Mouse (Mus musculus) testis, adult 2 months (tissue): Measurements from ENCODE around the gene Armh1. TPM values are rescaled to one million over a fixed set of nuclear protein-coding genes. Genes with fewer than 3 reads are reported as not detected.

Experiments used
- H3K27ac ChIP-seq: fragments of 200-500 bp; 2 replicates; pipeline ENCODE4 v1.5.1; 2012; ENCODE audit warnings: low read depth, low read length; ENCODE audit not compliant: control insufficient read depth, insufficient read depth
- H3K27me3 ChIP-seq: fragments of 200-500 bp; 2 replicates; pipeline ENCODE4 v1.6.1; 2012; ENCODE audit warnings: mild to moderate bottlenecking, low read length, moderate library complexity; ENCODE audit not compliant: control insufficient read depth, insufficient read depth
- H3K36me3 ChIP-seq: fragments of 200-500 bp; 2 replicates; pipeline ENCODE4 v1.6.1; 2012; ENCODE audit warnings: mild to moderate bottlenecking, low read length; ENCODE audit not compliant: control insufficient read depth, insufficient read depth
- H3K4me1 ChIP-seq: fragments of 200-500 bp; 2 replicates; pipeline ENCODE4 v1.6.1; 2012; ENCODE audit warnings: low read length; ENCODE audit not compliant: control insufficient read depth, insufficient read depth
- H3K4me3 ChIP-seq: fragments of 200-500 bp; 2 replicates; pipeline ENCODE4 v1.5.1; 2012; ENCODE audit warnings: low read depth, mild to moderate bottlenecking, low read length, moderate library complexity, mixed read lengths; ENCODE audit not compliant: control insufficient read depth
- CTCF ChIP-seq: fragments of 200-500 bp; IDR thresholded peaks from 2 replicates; pipeline ENCODE4 v1.5.1; 2012; ENCODE audit warnings: low read depth, mild to moderate bottlenecking, inconsistent platforms, low read length, moderate library complexity; ENCODE audit not compliant: control insufficient read depth, insufficient read depth, insufficient replicate concordance
- POLR2A ChIP-seq: fragments of 200-500 bp; IDR thresholded peaks from 2 replicates; pipeline ENCODE4 v1.6.1; 2012; ENCODE audit warnings: low read depth, mild to moderate bottlenecking, inconsistent platforms, low read length, moderate library complexity; ENCODE audit not compliant: control insufficient read depth
- polyA plus RNA-seq: library from polyadenylated mRNA; depleted of rRNA; stranded (reverse); fragments of >200 nt; gene quantifications from 2 replicates; pipeline ENCODE4 v1.2.3, GENCODE M21; 2012; rRNA removed

The Armh1 gene
- polyA plus RNA-seq, 1 experiment = 154 TPM

GRCm38 (mm10) chr4:117181863-117182758 lies 69.8 kb downstream of the Armh1 start, which contains the start of gene Kif2c:
TSS of gene Kif2c (minus strand) at chr4:117182639.
- Histone ChIP-seq H3K36me3 (peaks cover 3% of the 10 kb centered on the region), H3K4me1 (no peaks in the 10 kb centered on the region), H3K27ac (peak within 1 kb of the TSS; percentile 97), H3K4me3 (peak within 1 kb of the TSS; percentile 99), H3K27me3 (no peaks in the 10 kb centered on the region)
- TF ChIP-seq CTCF = no peak
- TF ChIP-seq POLR2A = peak; percentile 38; the same call in 1 of the 2 replicates

GRCm38 (mm10) chr4:117169936-117170335 lies 82.0 kb downstream of the Armh1 start:
- Histone ChIP-seq H3K4me3 (no peak overlapping the region), H3K4me1 (no peaks in the 10 kb centered on the region), H3K27ac (no peak overlapping the region), H3K36me3 (peaks cover 2% of the 10 kb centered on the region; the same call in 1 of the 2 replicates), H3K27me3 (no peaks in the 10 kb centered on the region)
- TF ChIP-seq CTCF = no peak
- no peak for TF ChIP-seq POLR2A

Other genes starting within 250 kb of the Armh1 start
- 5.4 and 6.3 TPM in 2 replicates for gene Eif2b3, start 232.7 kb downstream of the Armh1 start, polyA plus RNA-seq
- gene Ptch2, start 156.1 kb downstream of the Armh1 start, polyA plus RNA-seq = 31.0 and 31.2 TPM in 2 replicates
- 2.6 and 3.2 TPM in 2 replicates for gene Btbd19, start 126.4 kb downstream of the Armh1 start, polyA plus RNA-seq
- 0.28 and 0.29 TPM in 2 replicates for gene Tctex1d4, start 125.3 kb downstream of the Armh1 start, polyA plus RNA-seq
- gene Plk3, start 118.2 kb downstream of the Armh1 start, polyA plus RNA-seq = 0.94 and 1.5 TPM in 2 replicates
- gene Rps8, start 95.9 kb downstream of the Armh1 start, polyA plus RNA-seq = 185 and 230 TPM in 2 replicates
- gene Kif2c, start 69.5 kb downstream of the Armh1 start, polyA plus RNA-seq = 307 and 325 TPM in 2 replicates
- 999 and 1,059 TPM in 2 replicates for gene Tmem53, start 174 bp downstream of the Armh1 start, polyA plus RNA-seq
- 146 and 153 TPM in 2 replicates for gene Rnf220, start 244.9 kb upstream of the Armh1 start, polyA plus RNA-seq